Mouse (Mus musculus) heart, postnatal 0 days (tissue): ENCODE measurements at regions not wholly inside any gene's neighbourhood (a gene's known extent, or its start where the extent isn't known, plus 50 kb on each side); places are given as distances from the start of the nearest gene placed in this dataset.

Source experiments
- CTCF ChIP-seq: IDR thresholded peaks from 2 replicates; pipeline ENCODE4 v1.5.1; 2016; ENCODE audit warnings: antibody characterized with exemption, control low read depth, low read depth
- EP300 ChIP-seq: IDR thresholded peaks from 2 replicates; pipeline ENCODE4 v1.6.1; 2016; ENCODE audit warnings: antibody characterized with exemption, low read depth

DNA sequence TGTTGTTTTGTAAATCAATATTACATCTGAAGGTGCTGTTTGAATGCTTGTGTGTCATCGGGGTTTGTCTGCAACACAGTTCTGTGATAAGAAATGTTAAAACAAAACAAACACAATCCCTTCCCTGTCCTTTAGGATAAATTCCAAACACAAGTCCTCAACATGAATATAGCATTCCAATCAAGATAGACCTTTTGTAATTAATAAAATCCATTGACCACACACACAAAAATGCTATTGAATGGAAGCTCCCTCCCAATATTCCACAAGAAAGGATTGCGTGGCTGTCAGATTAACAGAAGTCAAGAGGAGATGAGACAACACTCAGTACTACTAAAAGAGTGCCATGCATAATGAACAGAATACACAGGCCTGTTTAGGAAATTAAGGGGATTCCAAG lies 843.5 kb downstream of the 5730522E02Rik start:
- no peak for TF ChIP-seq CTCF
- no peak for TF ChIP-seq EP300
